Mouse (Mus musculus) kidney, embryonic 15.5 days (tissue): ENCODE data around the gene Maml2. TPM values are rescaled to one million over a fixed set of nuclear protein-coding genes. Genes with fewer than 3 reads are reported as not detected.

Experiments
- ATAC-seq: fragments of 200-750 bp; cut with Nextera tagmentation; replicated peaks from 2 replicates; pipeline ENCODE4 v1.8.0; 2017; ENCODE audit warnings: moderate TSS enrichment; ENCODE audit not compliant: low FRiP score
- H3K27ac ChIP-seq: fragments of 300-500 bp; sonication (generic); 2 replicates; pipeline ENCODE4 v1.5.1; 2015; ENCODE audit warnings: mild to moderate bottlenecking, inconsistent platforms
- H3K27me3 ChIP-seq: fragments of 300-500 bp; sonication (generic); 2 replicates; pipeline ENCODE4 v1.6.1; 2015; ENCODE audit warnings: inconsistent platforms
- H3K36me3 ChIP-seq: fragments of 300-500 bp; sonication (generic); 2 replicates; pipeline ENCODE4 v1.6.1; 2015; ENCODE audit warnings: inconsistent platforms
- H3K4me1 ChIP-seq: fragments of 300-500 bp; sonication (generic); 2 replicates; pipeline ENCODE4 v1.6.1; 2015; ENCODE audit warnings: inconsistent platforms
- H3K4me2 ChIP-seq: fragments of 300-500 bp; sonication (generic); 2 replicates; pipeline ENCODE4 v1.6.1; 2015; ENCODE audit warnings: moderate library complexity, mild to moderate bottlenecking, inconsistent platforms
- H3K4me3 ChIP-seq: fragments of 300-500 bp; sonication (generic); replicated peaks from 2 replicates; pipeline ENCODE4 v1.5.1; 2015; ENCODE audit warnings: mild to moderate bottlenecking, inconsistent platforms
- H3K9ac ChIP-seq: fragments of 300-500 bp; sonication (generic); 2 replicates; pipeline ENCODE4 v1.6.1; 2015; ENCODE audit warnings: mild to moderate bottlenecking, inconsistent platforms
- H3K9me3 ChIP-seq: fragments of 300-500 bp; sonication (generic); replicated peaks from 2 replicates; pipeline ENCODE4 v1.6.1; 2016; ENCODE audit warnings: inconsistent platforms
- WGBS: fragments of 180-500 bp; shearing (Covaris S2); methylation state at CpG from one replicate; pipeline ENCODE4 v1.1.7; 2015; ENCODE audit warnings: mixed read lengths; 5-methylcytosine and 5-hydroxymethylcytosine counted together
- polyA plus RNA-seq: library from polyadenylated mRNA; unstranded; fragments of >200 nt; fragmentation: Nextera tagmentation; extraction: Ambion mirVana; gene quantifications from 2 replicates; pipeline ENCODE4 v1.2.1, GENCODE M21; 2015

The Maml2 gene
- polyA plus RNA-seq, 1 experiment from 2014 or later = 10.5 TPM

GRCm38 (mm10) chr9:13533076-13533707, 235.4 kb downstream of the Maml2 start:
- Histone ChIP-seq H3K4me1 (peaks cover 56% of the 10 kb centered on the region), H3K9ac (no peak overlapping the region), H3K4me2 (no peak overlapping the region), H3K4me3 (no peak overlapping the region), H3K36me3 (0 out of 2 replicates have a peak, but pooled peaks cover 10% of the 10 kb centered on the region), H3K27ac (peak overlapping the region; percentile 51), H3K9me3 (peaks cover 4% of the 10 kb centered on the region; the same call in 1 of the 2 replicates), H3K27me3 (no peaks in the 10 kb centered on the region)
- ATAC-seq = no peak
- WGBS = 47% methylated on average over 11 of the region's 11 CpGs

- H3K4me1 ChIP-seq = peaks cover 69% of the 10 kb centered on the region
- no peak overlapping the region for H3K4me3 ChIP-seq
- H3K27ac ChIP-seq = peak overlapping the region; percentile 81; the same call in 1 of the 2 replicates
- WGBS = 63% methylated on average over 5 of the region's 5 CpGs
- no peak overlapping the region for H3K9ac ChIP-seq
- H3K27me3 ChIP-seq = no peaks in the 10 kb centered on the region
- no peak overlapping the region for H3K4me2 ChIP-seq
- ATAC-seq = no peak
- 0 out of 2 replicates have a peak, but pooled peaks cover 10% of the 10 kb centered on the region for H3K36me3 ChIP-seq
- H3K9me3 ChIP-seq = peaks cover 4% of the 10 kb centered on the region; the same call in 1 of the 2 replicates
These were observed 238.0 kb downstream of the Maml2 start for GRCm38 (mm10) chr9:13535803-13536202.

- 38% methylated on average over 12 of the region's 12 CpGs for WGBS
These were observed 238.9 kb downstream of the Maml2 start for GRCm38 (mm10) chr9:13536419-13537261.

GRCm38 (mm10) chr9:13538200-13538599, 240.4 kb downstream of the Maml2 start:
- Histone ChIP-seq H3K9ac (no peak overlapping the region), H3K4me1 (peaks cover 62% of the 10 kb centered on the region), H3K27ac (peak overlapping the region; percentile 71; the same call in 1 of the 2 replicates), H3K4me2 (no peak overlapping the region), H3K9me3 (peaks cover 4% of the 10 kb centered on the region; the same call in 1 of the 2 replicates), H3K4me3 (no peak overlapping the region), H3K27me3 (no peaks in the 10 kb centered on the region), H3K36me3 (0 out of 2 replicates have a peak, but pooled peaks cover 10% of the 10 kb centered on the region)
- WGBS = 65% methylated on average over 7 of the region's 7 CpGs
- no peak for ATAC-seq

More at GRCm38 (mm10) chr9:13536419-13537261, 238.9 kb downstream of the Maml2 start:
- H3K4me1 ChIP-seq = peaks cover 69% of the 10 kb centered on the region
- no peak overlapping the region for H3K4me3 ChIP-seq
- peaks cover 4% of the 10 kb centered on the region; the same call in 1 of the 2 replicates for H3K9me3 ChIP-seq
- H3K27ac ChIP-seq = peak overlapping the region; percentile 81
- H3K9ac ChIP-seq = no peak overlapping the region
- H3K36me3 ChIP-seq = 0 out of 2 replicates have a peak, but pooled peaks cover 10% of the 10 kb centered on the region
- H3K4me2 ChIP-seq = peak overlapping the region; percentile 16; the same call in 1 of the 2 replicates
- peak; percentile 31; the same call in 1 of the 2 replicates for ATAC-seq
- H3K27me3 ChIP-seq = no peaks in the 10 kb centered on the region

- peak; percentile 59 for ATAC-seq
- peak overlapping the region; percentile 71 for H3K27ac ChIP-seq
- 0 out of 2 replicates have a peak, but pooled peaks cover 6% of the 10 kb centered on the region for H3K36me3 ChIP-seq
- H3K9me3 ChIP-seq = no peaks in the 10 kb centered on the region
- no peak overlapping the region for H3K9ac ChIP-seq
- H3K27me3 ChIP-seq = no peaks in the 10 kb centered on the region
- no peak overlapping the region for H3K4me2 ChIP-seq
- peaks cover 66% of the 10 kb centered on the region for H3K4me1 ChIP-seq
- 37% methylated on average over 4 of the region's 4 CpGs for WGBS
- H3K4me3 ChIP-seq = no peak overlapping the region
These were observed 241.8 kb downstream of the Maml2 start for GRCm38 (mm10) chr9:13539535-13539934.

GRCm38 (mm10) chr9:13540227-13540626, 242.5 kb downstream of the Maml2 start:
- no peak overlapping the region for H3K4me2 ChIP-seq
- ATAC-seq = no peak
- no peaks in the 10 kb centered on the region for H3K9me3 ChIP-seq
- H3K27me3 ChIP-seq = no peaks in the 10 kb centered on the region
- H3K4me3 ChIP-seq = no peak overlapping the region
- peak overlapping the region; percentile 71; the same call in 1 of the 2 replicates for H3K27ac ChIP-seq
- 0 out of 2 replicates have a peak, but pooled peaks cover under 1% of the 10 kb centered on the region for H3K36me3 ChIP-seq
- WGBS = 86% methylated on average over 2 of the region's 2 CpGs
- H3K9ac ChIP-seq = no peak overlapping the region
- peaks cover 66% of the 10 kb centered on the region for H3K4me1 ChIP-seq

- no peak overlapping the region for H3K4me2 ChIP-seq
- H3K4me1 ChIP-seq = peaks cover 65% of the 10 kb centered on the region
- H3K27ac ChIP-seq = peak overlapping the region; percentile 49
- no peaks in the 10 kb centered on the region for H3K9me3 ChIP-seq
- WGBS = 14% methylated on average over 6 of the region's 6 CpGs
- H3K9ac ChIP-seq = no peak overlapping the region
- ATAC-seq = no peak
- H3K27me3 ChIP-seq = no peaks in the 10 kb centered on the region
- no peaks in the 10 kb centered on the region for H3K36me3 ChIP-seq
- H3K4me3 ChIP-seq = no peak overlapping the region
These were observed 243.0 kb downstream of the Maml2 start for GRCm38 (mm10) chr9:13540781-13541180.

- Histone ChIP-seq H3K9ac (no peak overlapping the region), H3K27ac (no peak overlapping the region), H3K9me3 (no peaks in the 10 kb centered on the region), H3K4me1 (peaks cover 43% of the 10 kb centered on the region), H3K4me2 (no peak overlapping the region), H3K4me3 (no peak overlapping the region), H3K36me3 (no peaks in the 10 kb centered on the region), H3K27me3 (no peaks in the 10 kb centered on the region)
- no peak for ATAC-seq
- WGBS = 39% methylated on average over 8 of the region's 8 CpGs
These were observed 245.4 kb downstream of the Maml2 start for GRCm38 (mm10) chr9:13543167-13543566.

- Histone ChIP-seq H3K27me3 (no peaks in the 10 kb centered on the region), H3K4me3 (no peak overlapping the region), H3K9me3 (no peaks in the 10 kb centered on the region), H3K27ac (no peak overlapping the region), H3K9ac (no peak overlapping the region), H3K4me1 (peaks cover 34% of the 10 kb centered on the region), H3K36me3 (no peaks in the 10 kb centered on the region), H3K4me2 (no peak overlapping the region)
- no peak for ATAC-seq
- 28% methylated on average over 8 of the region's 8 CpGs for WGBS
These were observed 246.4 kb downstream of the Maml2 start for GRCm38 (mm10) chr9:13544133-13544532.

GRCm38 (mm10) chr9:13545726-13546125, 248.0 kb downstream of the Maml2 start:
- 66% methylated on average over 6 of the region's 6 CpGs for WGBS

GRCm38 (mm10) chr9:13549911-13550310, 252.2 kb downstream of the Maml2 start:
- Histone ChIP-seq H3K4me2 (no peak overlapping the region), H3K4me1 (peaks cover 9% of the 10 kb centered on the region), H3K36me3 (no peaks in the 10 kb centered on the region), H3K4me3 (no peak overlapping the region), H3K27ac (no peak overlapping the region), H3K9me3 (no peaks in the 10 kb centered on the region), H3K9ac (no peak overlapping the region), H3K27me3 (no peaks in the 10 kb centered on the region)
- 80% methylated on average over 3 of the region's 3 CpGs for WGBS
- ATAC-seq = no peak

More at GRCm38 (mm10) chr9:13545726-13546125, 248.0 kb downstream of the Maml2 start:
- Histone ChIP-seq H3K9ac (no peak overlapping the region), H3K36me3 (no peaks in the 10 kb centered on the region), H3K27ac (no peak overlapping the region), H3K9me3 (no peaks in the 10 kb centered on the region), H3K4me2 (no peak overlapping the region), H3K4me3 (no peak overlapping the region), H3K4me1 (peaks cover 23% of the 10 kb centered on the region), H3K27me3 (no peaks in the 10 kb centered on the region)
- ATAC-seq = no peak
